Mouse (Mus musculus) urinary bladder, postnatal 10 days (tissue): Measurements from ENCODE around the gene Nfe2l3.
"Not testable (repeated sequence)": the region's sequence is repeated elsewhere in the genome, so short reads cannot be mapped to it uniquely, and the experiment has no call there.

ENCODE experiments used
- DNase-seq: peaks from one replicate; pipeline ENCODE4 v3.0.0; 2022; ENCODE audit warnings: low spot score

The Nfe2l3 gene

GRCm38 (mm10) chr6:51432535-51433397 lies at the start of gene Nfe2l3:
Gene Nfe2l3, plus strand, starts transcription at chr6:51432670.
- DNase-seq, result peak; percentile 21

GRCm38 (mm10) chr6:51383769-51384755 lies 48.4 kb upstream of the Nfe2l3 start:
- DNase-seq, result peak; percentile 75

DNA sequence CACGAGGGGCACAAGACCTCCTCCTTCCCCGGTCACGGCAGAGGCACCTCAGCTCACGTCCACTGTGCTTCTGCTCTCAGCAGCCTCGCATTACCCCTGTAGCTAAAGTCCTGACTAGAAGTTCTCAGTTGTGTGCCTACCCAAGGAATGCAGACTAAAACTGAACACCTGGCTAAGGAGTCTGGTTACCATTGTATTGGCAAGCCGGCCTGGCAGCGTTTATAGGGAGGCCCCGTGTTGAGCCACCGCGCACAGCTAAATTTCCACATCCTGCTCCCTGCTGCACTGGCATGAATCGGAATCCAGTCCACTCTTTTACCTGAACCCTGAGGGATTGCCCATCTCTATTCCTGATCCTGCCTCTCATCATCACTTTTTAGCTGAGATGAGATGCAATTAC lies 42.0 kb upstream of the Nfe2l3 start:
- DNase-seq, result no peak

DNA sequence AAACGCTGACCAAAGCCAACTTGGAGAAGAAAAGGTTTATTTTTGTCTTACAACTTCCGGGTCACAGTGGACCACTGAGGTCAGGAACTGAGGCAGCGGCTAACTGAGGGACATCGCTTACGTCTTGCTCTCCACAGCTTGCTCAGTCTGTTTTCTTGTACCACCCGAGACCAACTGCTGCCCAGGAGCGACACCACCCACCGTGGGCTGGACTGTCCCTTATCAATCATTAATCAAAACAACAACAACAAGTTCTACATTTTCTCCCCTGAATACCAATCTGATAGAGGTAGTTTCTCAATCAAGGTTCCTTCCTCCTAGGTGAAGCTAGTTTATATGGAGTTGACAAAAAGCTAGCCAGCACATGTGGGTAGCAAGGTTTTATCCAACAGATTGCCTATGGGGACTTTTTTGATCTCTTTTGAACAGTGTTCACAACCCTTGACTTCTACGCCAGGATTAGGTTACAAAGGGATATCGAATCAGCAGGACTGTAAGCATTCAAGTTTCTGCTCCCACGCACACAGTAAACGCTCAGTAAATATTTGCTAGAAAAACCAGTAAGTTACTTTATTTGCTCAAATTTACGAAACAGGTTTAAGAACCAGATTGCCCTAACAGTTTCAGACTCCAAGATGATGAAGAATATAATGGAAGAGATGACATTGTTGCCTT lies 40.5 kb upstream of the Nfe2l3 start:
- DNase-seq, result no peak

- DNase-seq, result no peak
These were observed 38.9 kb upstream of the Nfe2l3 start for GRCm38 (mm10) chr6:51393341-51394128.

- DNase-seq, result not testable (repeated sequence)
These were observed 38.1 kb upstream of the Nfe2l3 start for GRCm38 (mm10) chr6:51394367-51394766.

DNA sequence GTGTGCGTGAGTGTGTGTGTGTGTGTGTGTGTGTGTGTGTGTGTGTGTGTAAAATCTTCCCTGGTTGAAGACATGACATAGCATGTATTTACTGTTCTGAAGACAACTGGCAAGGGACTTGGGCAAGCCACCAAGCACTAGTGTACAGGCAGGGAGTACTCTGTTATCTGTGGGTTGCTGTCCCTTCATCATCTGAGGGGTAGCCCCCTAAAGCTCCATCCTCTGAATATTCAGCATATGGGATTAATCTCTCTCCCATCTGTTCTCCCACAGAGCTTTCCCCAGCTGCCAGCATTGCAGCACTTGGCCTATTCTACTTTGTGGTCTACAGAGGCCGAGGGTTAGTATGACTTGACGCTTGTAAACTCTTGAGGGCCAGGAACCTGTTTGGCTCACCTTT lies 37.5 kb upstream of the Nfe2l3 start:
- not testable (repeated sequence) for DNase-seq

GRCm38 (mm10) chr6:51395486-51395885 lies 37.0 kb upstream of the Nfe2l3 start:
- no peak for DNase-seq

GRCm38 (mm10) chr6:51399113-51399518 lies 33.4 kb upstream of the Nfe2l3 start:
- no peak for DNase-seq

- no peak for DNase-seq
These were observed 31.2 kb upstream of the Nfe2l3 start for GRCm38 (mm10) chr6:51401294-51401693.

GRCm38 (mm10) chr6:51403598-51403997 lies 28.9 kb upstream of the Nfe2l3 start:
- DNase-seq, result no peak

GRCm38 (mm10) chr6:51404502-51404901 lies 28.0 kb upstream of the Nfe2l3 start:
- DNase-seq, result no peak

DNA sequence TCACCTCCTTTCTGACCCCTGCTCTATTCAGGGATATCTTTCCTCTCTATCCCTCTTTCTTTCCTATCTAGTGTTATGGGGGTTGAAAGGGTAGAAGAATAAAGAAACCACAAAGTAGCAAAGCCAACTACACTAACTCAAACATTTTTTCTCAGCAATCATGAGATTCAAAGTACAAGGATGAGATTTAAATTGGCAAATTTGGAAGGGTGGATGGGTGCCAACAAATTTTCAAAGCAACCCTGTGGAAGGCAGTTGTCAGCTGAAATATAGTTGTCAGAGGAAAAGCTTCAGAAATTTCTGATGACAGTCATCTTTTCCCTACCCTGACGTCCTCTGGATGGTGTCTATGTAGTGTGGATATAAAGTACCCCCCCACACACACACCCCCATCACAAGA lies 16.0 kb upstream of the Nfe2l3 start:
- no peak for DNase-seq

DNA sequence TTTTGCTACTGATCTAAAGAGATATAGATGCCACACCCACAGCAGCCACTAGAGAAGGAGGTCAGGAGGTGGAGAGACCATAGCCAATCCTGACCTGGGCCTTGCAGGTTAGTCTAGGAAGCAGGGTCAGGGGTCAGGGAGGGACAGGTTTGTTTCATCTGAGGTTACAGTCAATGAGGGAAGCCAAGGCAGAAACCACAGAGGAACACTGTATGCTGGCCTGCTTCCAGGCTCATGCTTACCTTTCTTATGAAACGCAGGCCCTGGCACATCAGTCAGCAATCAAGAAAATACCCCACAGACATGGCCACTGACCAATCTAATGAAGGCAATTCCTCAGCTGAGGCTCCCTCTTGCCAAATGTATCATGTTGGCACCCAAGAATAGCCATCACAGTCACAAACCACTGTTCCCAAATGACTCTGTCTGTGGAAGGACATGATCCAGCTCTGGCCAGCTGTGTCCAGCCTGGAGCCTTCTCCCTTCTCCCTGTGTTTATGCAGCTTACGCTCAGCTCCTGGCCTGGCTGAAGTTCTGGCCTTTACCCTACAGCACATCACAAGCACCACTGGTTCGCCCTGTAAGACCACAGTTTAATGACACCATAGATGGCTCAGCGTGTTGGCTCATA lies 15.0 kb upstream of the Nfe2l3 start:
- DNase-seq, result no peak

GRCm38 (mm10) chr6:51423466-51424122 lies 8.9 kb upstream of the Nfe2l3 start:
- DNase-seq, result no peak

GRCm38 (mm10) chr6:51424537-51424936 lies 7.9 kb upstream of the Nfe2l3 start:
- no peak for DNase-seq

DNA sequence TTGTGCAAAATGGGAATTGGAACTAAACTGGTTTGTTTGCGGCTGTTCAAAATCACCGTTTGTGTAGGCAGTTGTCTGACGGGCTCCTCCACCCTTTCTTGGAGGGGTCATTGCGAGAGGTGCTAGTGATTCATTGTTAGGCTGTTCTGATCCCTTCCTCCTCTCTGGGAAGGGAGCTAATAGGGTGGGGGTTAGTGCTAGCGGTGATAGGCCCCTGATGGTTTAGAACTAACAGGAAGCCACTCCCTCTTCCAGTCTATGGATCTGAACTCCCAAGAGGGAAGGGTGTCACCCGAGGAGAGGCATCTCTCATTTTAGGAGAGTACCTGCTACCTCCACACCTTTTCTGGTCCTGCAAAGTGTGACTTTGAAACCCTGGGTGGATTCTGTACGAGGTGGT lies 1.8 kb downstream of the Nfe2l3 start:
- no peak for DNase-seq

GRCm38 (mm10) chr6:51437665-51438064 lies 5.2 kb downstream of the Nfe2l3 start:
- no peak for DNase-seq

- no peak for DNase-seq
These were observed 6.4 kb downstream of the Nfe2l3 start for GRCm38 (mm10) chr6:51438826-51439330.

DNA sequence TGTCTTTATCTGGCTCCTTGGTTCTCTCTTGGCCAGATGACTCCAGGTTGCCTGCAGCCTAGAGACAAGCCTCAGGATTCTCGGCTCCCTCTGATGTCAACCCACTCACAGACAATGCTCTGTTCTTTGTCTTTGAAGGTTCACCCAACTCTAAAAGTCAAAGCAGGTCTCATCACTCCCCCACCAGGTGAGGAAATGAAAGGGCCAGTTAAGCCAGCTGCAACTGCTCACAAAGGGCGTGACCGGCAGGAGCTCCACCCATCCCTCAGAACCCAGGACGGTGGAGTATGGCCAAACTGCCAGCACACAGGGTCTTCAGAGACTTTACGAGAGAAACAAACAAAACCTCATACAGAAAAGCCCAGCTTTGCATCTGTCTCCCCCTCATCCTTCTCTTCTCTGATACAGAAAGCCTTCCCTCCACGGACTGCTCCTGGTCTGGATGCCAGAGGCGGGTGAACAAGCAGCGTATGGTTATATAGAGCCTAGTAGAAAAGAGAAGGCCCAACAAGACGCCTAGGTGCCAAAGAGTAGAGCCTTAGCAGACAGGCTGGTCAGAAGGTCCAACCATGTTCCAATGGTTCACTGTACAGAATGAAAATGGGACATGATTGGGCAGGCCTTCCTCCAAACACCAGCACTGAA lies 9.8 kb downstream of the Nfe2l3 start:
- DNase-seq, result no peak
